Mouse (Mus musculus) splenic B cell, adult 2 months (primary cell): ENCODE data around the gene Ap1ar.

ENCODE experiments used
- DNase-seq: peaks from one replicate; pipeline ENCODE4 v3.0.0-alpha.2; 2011; ENCODE audit warnings: low read depth, low spot score
- H3K27me3 ChIP-seq: 2 replicates; pipeline ENCODE4 v1.6.1; 2012; ENCODE audit warnings: mild to moderate bottlenecking, low read length, moderate library complexity, mixed read lengths; ENCODE audit not compliant: control insufficient read depth, poor library complexity, insufficient read depth, severe bottlenecking
- H3K36me3 ChIP-seq: 2 replicates; pipeline ENCODE4 v1.6.1; 2012; ENCODE audit warnings: mild to moderate bottlenecking, low read length, moderate library complexity, mixed read lengths; ENCODE audit not compliant: control insufficient read depth, poor library complexity, insufficient read depth, severe bottlenecking

The Ap1ar gene

GRCm38 (mm10) chr3:127837154-127837865 is at the start of gene Ap1ar:
Gene Ap1ar, minus strand, starts transcription at chr3:127837523.
- H3K27me3 ChIP-seq: no peaks in the 10 kb centered on the region
- no peaks in the 10 kb centered on the region for H3K36me3 ChIP-seq
- peak; percentile 96 for DNase-seq

GRCm38 (mm10) chr3:127881684-127882083 is 44.4 kb upstream of the Ap1ar start:
- no peaks in the 10 kb centered on the region; the same call in 1 of the 2 replicates for H3K27me3 ChIP-seq
- no peaks in the 10 kb centered on the region for H3K36me3 ChIP-seq
- DNase-seq: no peak

DNA sequence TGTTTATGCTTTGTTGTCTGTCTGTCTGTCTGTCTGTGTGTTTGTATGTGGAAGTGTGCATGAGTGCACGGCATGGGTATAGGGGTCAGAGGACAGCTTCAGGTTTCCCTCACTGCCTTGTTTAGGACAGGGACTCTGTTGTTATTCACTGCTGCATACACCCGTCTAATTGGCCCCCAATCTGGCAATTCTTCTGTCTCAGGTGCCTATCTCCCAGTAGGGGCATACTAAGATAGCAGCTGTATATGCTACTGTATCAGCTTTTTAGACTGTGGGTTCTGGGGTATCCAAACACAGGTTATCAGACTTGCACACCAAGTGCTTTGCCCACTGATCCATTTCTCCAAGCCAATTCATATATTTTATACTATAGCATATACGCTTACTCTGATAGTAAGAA is 42.6 kb upstream of the Ap1ar start:
- Histone ChIP-seq H3K36me3 (no peaks in the 10 kb centered on the region), H3K27me3 (no peaks in the 10 kb centered on the region; the same call in 1 of the 2 replicates)
- DNase-seq: no peak

DNA sequence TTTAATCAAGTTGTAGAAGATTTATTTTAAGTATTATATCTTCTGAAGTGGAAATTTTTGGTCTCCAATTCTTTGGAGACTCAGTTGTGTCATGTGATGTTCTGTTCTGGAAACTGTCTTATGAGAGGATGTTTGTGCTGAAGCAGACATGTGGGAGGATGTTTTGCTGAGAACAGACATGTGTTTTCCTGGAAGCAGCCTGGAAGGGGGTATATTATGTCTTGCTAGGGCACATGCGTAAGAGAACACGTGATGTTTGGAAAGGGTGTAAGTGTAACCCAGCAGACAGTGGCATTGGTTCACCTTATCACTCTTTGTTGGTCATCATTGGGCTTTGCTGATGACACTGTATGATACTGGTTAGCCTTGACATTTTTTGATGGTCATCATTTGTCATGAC is 38.2 kb upstream of the Ap1ar start:
- no peaks in the 10 kb centered on the region for H3K27me3 ChIP-seq
- DNase-seq: no peak
- no peaks in the 10 kb centered on the region for H3K36me3 ChIP-seq

- no peak for DNase-seq
- no peaks in the 10 kb centered on the region for H3K27me3 ChIP-seq
- no peaks in the 10 kb centered on the region for H3K36me3 ChIP-seq
Observed at GRCm38 (mm10) chr3:127875059-127875458, 37.7 kb upstream of the Ap1ar start.

DNA sequence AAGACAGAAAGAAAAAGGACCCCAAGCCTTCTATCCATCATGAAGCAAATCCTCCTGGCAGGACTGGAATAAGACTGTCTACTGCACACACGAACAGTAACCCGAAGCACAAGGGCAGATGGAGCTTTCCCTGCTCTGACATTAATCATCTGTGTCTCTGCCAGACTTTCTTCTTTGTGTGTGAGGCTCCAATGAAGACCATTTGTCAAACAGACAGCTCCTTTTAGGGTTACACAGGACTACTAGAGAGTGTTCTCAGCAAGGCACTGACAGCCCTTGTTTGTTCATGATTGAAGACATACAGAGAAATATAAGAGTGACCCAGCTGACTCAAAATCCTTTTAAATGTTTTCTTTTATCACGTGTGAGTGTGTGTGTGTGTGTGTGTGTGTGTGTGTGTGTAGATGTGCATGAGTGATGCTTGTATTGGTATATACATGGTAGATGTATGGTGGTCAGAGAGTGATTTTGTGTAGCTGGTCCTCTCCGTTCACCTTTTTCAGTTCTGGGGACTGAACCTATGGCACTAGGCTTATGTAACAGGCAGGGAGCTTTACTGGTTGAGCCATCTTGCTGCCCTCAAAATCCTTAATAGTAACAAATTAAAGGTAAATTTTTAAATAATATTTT is 37.0 kb upstream of the Ap1ar start:
- H3K27me3 ChIP-seq: no peaks in the 10 kb centered on the region
- no peaks in the 10 kb centered on the region for H3K36me3 ChIP-seq
- no peak for DNase-seq

DNA sequence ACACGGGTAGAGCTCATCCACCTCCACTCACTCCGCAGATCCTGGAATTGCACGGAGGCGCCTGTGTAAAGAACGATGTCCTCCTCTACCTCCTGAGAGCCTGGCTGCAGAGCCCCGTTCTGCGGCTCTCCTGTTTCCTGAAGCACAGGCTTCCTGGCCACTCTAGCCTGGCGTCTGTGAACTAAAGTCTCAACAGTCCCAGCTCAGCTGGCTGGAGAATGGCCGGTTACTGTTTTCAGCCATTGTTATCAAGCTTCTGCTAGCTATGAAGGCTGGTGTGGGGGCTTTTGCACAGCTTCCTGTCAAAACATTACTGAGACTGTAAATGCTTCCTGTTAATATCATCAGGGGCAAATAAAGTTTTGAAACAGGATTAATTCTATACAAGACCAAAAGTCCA is 34.3 kb upstream of the Ap1ar start:
- Histone ChIP-seq H3K27me3 (no peaks in the 10 kb centered on the region), H3K36me3 (no peaks in the 10 kb centered on the region)
- no peak for DNase-seq

- Histone ChIP-seq H3K36me3 (no peaks in the 10 kb centered on the region), H3K27me3 (no peaks in the 10 kb centered on the region)
- no peak for DNase-seq
Observed at GRCm38 (mm10) chr3:127868880-127869279, 31.6 kb upstream of the Ap1ar start.

DNA sequence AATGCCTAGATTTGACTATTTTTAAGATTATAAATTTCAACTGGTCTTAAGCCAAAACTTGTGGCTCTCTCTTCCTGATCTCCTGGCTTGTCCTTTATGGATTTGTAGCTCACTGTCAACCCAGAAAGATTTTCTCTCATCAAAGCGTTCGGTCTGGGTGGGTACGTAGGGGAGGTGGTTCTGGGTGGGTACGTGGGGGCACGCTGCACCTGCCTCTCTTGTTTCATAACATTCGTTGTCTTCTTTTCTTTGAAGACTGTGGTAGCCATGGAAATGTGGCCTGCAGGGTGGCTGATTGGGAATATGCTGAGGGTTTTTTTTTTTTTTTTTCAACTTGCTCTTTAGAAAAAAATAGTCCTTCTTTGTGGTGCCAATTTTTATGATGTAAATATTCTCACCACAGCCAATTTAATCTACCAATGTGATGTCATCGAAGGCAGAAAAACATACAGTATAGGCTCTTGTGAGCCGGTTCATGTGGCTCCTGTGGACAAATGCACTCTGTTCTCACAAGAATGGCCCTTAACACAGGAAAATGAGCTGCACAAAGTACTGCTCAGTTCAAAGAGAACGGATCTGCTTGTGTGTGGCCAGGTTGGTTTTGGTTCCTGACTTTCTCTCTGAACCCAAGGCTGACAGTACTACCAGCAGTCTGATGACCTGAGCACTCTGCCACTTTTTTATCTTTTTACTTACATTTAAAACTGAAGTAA is 30.9 kb upstream of the Ap1ar start:
- Histone ChIP-seq H3K36me3 (no peaks in the 10 kb centered on the region), H3K27me3 (no peaks in the 10 kb centered on the region)
- no peak for DNase-seq

DNA sequence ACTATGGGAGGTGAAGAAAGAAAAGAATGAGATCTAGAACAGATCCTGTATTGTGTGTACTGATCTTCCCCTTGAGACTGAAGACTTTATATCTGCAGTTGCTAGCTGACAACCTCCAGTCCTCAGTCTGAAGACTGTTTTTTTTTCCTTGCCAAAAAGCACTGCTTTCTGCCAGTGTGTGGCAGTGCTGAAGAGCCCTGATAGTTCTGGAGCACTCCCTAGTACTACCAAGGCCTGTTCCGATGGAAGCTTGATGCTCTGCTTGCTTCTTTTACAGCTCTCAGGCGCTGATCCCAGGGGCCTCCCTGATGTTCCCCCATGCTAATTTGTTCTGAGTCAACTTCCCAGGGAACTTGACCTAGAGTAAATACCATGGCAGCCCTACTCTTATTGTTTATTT is 26.9 kb upstream of the Ap1ar start:
- DNase-seq: no peak
- H3K36me3 ChIP-seq: no peaks in the 10 kb centered on the region
- no peaks in the 10 kb centered on the region for H3K27me3 ChIP-seq

- no peaks in the 10 kb centered on the region for H3K27me3 ChIP-seq
- no peak for DNase-seq
- H3K36me3 ChIP-seq: no peaks in the 10 kb centered on the region
Observed at GRCm38 (mm10) chr3:127863571-127863970, 26.2 kb upstream of the Ap1ar start.

GRCm38 (mm10) chr3:127862479-127862878 is 25.2 kb upstream of the Ap1ar start:
- H3K27me3 ChIP-seq: no peaks in the 10 kb centered on the region
- no peak for DNase-seq

DNA sequence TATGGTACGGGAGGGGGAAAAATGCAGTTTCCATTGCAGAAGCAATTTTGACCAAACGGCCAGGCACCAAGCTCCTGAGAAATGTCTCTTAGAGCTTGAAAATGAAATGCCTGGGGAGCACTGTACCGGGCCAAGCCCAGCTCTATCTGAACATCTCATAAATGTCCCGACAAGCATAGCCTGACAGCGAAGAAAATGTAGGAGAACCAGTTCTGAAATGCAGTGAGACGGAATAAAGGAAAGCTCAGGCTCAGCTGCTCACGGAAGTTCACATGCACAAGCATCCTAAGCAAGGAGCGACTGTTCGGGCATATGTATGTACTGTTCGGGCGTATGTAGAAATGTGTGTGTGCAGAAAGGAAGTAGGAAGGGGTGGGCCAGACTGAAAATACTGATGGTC is 24.0 kb upstream of the Ap1ar start:
- Histone ChIP-seq H3K27me3 (no peaks in the 10 kb centered on the region), H3K36me3 (no peaks in the 10 kb centered on the region)
- DNase-seq: no peak

More at GRCm38 (mm10) chr3:127862479-127862878, 25.2 kb upstream of the Ap1ar start:
- H3K36me3 ChIP-seq: no peaks in the 10 kb centered on the region

DNA sequence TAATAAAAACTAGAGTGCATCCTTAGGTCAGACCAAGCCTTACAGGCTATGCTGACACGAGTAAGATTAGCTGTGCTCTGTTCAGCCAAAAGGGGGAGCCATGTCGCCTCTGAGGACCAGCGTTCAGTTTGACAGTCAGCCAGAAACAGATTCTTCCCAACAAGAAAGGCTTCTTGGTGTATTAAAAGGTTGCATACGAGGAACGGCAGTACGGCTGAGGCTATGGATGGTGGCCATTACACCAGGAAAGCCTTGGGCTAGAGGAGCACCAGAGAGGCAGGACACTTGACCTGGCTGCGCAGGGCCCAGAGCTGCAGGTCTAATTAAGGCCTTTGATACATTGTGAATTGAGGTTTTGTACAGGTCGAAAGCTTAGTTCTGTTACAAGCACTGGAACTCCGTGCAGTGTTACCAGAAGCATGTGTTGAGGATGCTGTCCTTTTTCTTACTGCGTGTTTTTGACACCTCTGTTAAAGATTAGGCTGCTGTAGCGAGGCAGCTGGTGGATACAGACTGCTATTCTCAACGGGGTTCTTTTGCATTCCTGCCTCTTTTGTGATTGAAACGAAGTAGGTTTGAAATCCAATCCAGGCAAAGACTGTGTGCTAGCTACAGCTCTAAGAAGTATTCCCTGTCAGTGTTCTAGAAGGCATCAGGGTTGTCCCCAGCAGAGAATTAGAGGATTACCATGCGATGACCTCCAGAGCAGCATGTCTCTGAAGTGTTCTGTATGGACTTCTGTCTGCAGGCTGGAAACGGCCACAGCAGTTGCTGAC is 16.3 kb upstream of the Ap1ar start:
- Histone ChIP-seq H3K27me3 (no peaks in the 10 kb centered on the region), H3K36me3 (no peaks in the 10 kb centered on the region)
- DNase-seq: peak; percentile 75

DNA sequence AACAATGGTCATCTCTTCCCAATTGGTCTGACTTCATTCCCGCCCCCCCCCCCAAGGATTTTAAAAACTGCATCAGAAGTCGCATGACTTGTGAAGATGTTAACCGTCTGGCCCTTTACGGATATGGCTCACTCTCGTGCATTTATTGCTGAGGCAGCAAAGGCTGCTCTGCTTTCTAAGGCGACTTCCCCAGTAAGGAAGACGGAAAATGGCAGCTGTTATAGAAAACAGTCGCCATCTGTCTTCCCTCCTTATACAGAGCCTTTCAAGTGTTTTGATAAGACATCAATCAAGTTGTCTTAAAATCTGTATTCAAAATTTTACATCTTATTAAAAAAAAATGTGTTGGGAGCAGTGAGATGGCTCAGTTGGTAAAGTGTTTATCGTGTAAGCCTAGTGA is 15.4 kb upstream of the Ap1ar start:
- no peak for DNase-seq
- H3K27me3 ChIP-seq: no peaks in the 10 kb centered on the region
- H3K36me3 ChIP-seq: no peaks in the 10 kb centered on the region
